Mouse (Mus musculus) adipose tissue, adult 10 weeks (tissue): ENCODE measurements around the gene Guk1. TPM values are rescaled to one million over a fixed set of nuclear protein-coding genes. Genes with fewer than 3 reads are reported as not detected.

Source experiments
- polyA plus RNA-seq: library from polyadenylated mRNA; stranded (reverse); fragments of 350-450 nt; fragmentation: Illumina TruSeq; extraction: RNeasy Lipid Tissue Mini Kit (QIAGEN cat#74804); gene quantifications from one replicate; pipeline ENCODE4 v1.2.3, GENCODE M21; 2014; ENCODE audit warnings: low read depth, low replicate concordance

Guk1 gene
- 107 TPM for polyA plus RNA-seq

GRCm38 (mm10) chr11:59192059-59192386 lies at the start of gene Guk1:
Gene Guk1 (minus strand): TSS chr11:59192212.

DNA sequence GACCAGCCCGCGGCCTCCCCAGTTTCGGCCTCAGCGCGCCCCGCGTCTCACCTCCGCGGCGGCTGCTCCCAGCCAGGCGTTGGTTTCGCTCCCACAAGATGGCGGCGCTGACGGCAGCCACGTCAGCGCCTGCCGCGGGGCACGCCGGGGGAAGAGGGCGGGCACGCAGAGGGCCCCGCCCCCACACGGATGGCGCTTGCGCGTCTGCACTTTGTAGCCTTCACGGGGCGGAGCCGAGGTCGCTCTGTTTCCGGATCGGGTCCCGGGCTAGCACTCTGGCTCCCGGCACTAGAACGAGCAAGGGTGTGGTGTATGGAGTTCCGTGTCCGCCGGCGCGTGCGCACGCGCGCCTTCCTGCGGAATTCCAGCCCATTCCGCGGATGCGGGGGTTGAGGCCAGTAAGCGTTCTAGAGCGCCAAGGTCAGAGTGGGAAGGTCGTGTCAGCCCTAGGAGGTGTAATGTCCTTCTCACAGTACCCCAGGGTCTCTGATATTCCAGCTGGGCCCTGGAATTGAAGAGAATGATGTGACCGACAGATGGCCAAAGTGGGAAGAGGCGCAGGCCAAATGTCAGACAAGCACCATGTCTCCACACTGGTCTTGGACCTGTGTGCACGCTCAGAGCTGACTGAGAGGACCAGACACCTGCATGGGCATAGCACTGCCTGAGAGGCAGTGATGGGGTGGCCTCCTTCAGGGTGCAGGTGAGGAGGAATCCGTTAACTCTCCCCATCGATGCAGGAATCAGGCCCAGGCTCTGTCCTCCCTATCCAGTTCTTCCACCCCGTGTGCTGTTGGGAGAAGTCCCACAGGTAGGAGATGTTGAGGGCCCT lies 36.3 kb upstream of the Guk1 start, which contains the start of gene Arf1:
Arf1 (minus strand) TSS at position 149 of the 832 bp plus-strand sequence.

DNA sequence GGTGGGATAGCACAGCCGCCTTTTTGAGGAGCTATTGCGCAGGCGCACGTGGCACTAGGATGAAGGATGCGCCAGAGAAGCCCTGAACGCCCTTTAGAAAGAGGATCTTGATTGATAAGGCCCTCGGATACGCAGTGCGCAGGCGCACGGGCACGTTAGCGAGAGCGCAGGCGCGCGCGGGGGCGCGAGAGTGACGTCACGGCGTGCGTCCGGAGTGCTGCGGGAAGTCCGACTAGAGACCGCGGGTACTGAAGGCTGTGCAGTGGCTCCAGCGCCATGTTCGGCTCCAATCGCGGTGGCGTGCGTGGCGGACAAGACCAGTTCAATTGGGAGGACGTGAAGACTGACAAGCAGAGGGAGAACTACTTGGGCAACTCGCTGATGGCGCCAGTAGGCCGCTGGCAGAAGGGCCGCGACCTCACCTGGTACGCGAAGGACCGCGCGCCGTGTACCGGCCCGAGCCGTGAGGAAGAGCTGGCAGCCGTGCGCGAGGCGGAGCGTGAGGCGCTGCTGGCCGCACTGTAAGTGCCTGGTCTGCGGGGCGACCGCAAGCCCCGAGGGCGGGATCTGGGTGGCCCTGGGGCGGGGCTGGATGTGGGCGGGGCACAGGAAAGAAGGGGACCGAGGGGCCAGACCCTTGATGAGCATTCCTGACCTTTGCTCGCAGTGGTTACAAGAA lies 16.3 kb upstream of the Guk1 start, which contains the start of gene 2310033P09Rik:
2310033P09Rik (plus strand) TSS at position 169 of the 679 bp plus-strand sequence.

GRCm38 (mm10) chr11:59202081-59202995 lies 10.3 kb upstream of the Guk1 start, which contains the start of gene Mrpl55:
Gene Mrpl55 (plus strand): TSS chr11:59202486.

GRCm38 (mm10) chr11:59182864-59183331 lies 9.1 kb downstream of the Guk1 start, which contains the start of gene Gjc2:
Gene Gjc2 (minus strand): TSS chr11:59183213.

GRCm38 (mm10) chr11:59163255-59164236 lies 28.5 kb downstream of the Guk1 start, which contains the start of gene Iba57:
Gene Iba57 (minus strand): TSS chr11:59163739.

GRCm38 (mm10) chr11:59135904-59136452 lies 56.0 kb downstream of the Guk1 start, which contains the start of gene Obscn:
Gene Obscn (minus strand): TSS chr11:59136402.

Other genes starting within 250 kb of the Guk1 start
- 1.9 TPM for gene Hist3h2ba, start 243.3 kb downstream of the Guk1 start, polyA plus RNA-seq
- gene Hist3h2a, start 237.5 kb downstream of the Guk1 start, polyA plus RNA-seq, result 13.9 TPM
- 2.5 TPM for gene Trim17, start 237.5 kb downstream of the Guk1 start, polyA plus RNA-seq
- gene Trim11, start 214.1 kb downstream of the Guk1 start, polyA plus RNA-seq, result 24.7 TPM
- gene Obscn, start 55.8 kb downstream of the Guk1 start, polyA plus RNA-seq, result 0.27 TPM
- 4.8 TPM for gene Iba57, start 28.5 kb downstream of the Guk1 start, polyA plus RNA-seq
- 2.7 TPM for gene Gjc2, start 9.0 kb downstream of the Guk1 start, polyA plus RNA-seq
- gene Mrpl55, start 10.3 kb upstream of the Guk1 start, polyA plus RNA-seq, result 44.6 TPM
- 26.6 TPM for gene 2310033P09Rik, start 16.1 kb upstream of the Guk1 start, polyA plus RNA-seq
- 415 TPM for gene Arf1, start 36.1 kb upstream of the Guk1 start, polyA plus RNA-seq
- gene Wnt3a, start 98.5 kb upstream of the Guk1 start, polyA plus RNA-seq, result 0.31 TPM
- gene Wnt9a, start 114.7 kb upstream of the Guk1 start, polyA plus RNA-seq, result 5.1 TPM
- not detected for gene Prss38, start 183.4 kb upstream of the Guk1 start, polyA plus RNA-seq